Mouse (Mus musculus) heart, embryonic 11.5 days (tissue): ENCODE measurements at regions not wholly inside any gene's neighbourhood (a gene's known extent, or its start where the extent isn't known, plus 50 kb on each side); places are given as distances from the start of the nearest gene placed in this dataset.
A peak's percentile ranks its signal among the peaks of the same experiment; 100 is the strongest.

Source experiments
- ATAC-seq: fragments of 200-750 bp; cut with Nextera tagmentation; replicated peaks from 2 replicates; pipeline ENCODE4 v1.8.0; 2017; ENCODE audit warnings: moderate library complexity; ENCODE audit not compliant: insufficient number of reproducible peaks, low FRiP score, low TSS enrichment
- H3K27ac ChIP-seq: fragments of 300-500 bp; sonication (generic); 2 replicates; pipeline ENCODE4 v1.5.1; 2014; ENCODE audit warnings: mild to moderate bottlenecking, low read depth, low read length
- H3K27me3 ChIP-seq: fragments of 300-500 bp; sonication (generic); 2 replicates; pipeline ENCODE4 v1.6.1; 2014; ENCODE audit warnings: mild to moderate bottlenecking, low read length, mixed read lengths; ENCODE audit not compliant: control insufficient read depth, insufficient read depth
- H3K36me3 ChIP-seq: fragments of 300-500 bp; sonication (generic); 2 replicates; pipeline ENCODE4 v1.6.1; 2014; ENCODE audit warnings: mild to moderate bottlenecking, low read length, moderate library complexity, mixed read lengths; ENCODE audit not compliant: control insufficient read depth, insufficient read depth
- H3K4me1 ChIP-seq: fragments of 300-500 bp; sonication (generic); 2 replicates; pipeline ENCODE4 v1.6.1; 2014; ENCODE audit warnings: low read length; ENCODE audit not compliant: control insufficient read depth, insufficient read depth
- H3K4me2 ChIP-seq: fragments of 300-500 bp; sonication (generic); 2 replicates; pipeline ENCODE4 v1.6.1; 2014; ENCODE audit warnings: mild to moderate bottlenecking, moderate library complexity
- H3K4me3 ChIP-seq: fragments of 300-500 bp; sonication (generic); 2 replicates; pipeline ENCODE4 v1.5.1; 2014; ENCODE audit warnings: low read depth, low read length
- H3K9ac ChIP-seq: fragments of 300-500 bp; sonication (generic); 2 replicates; pipeline ENCODE4 v1.6.1; 2014; ENCODE audit warnings: mild to moderate bottlenecking, low read depth, low read length, moderate library complexity
- H3K9me3 ChIP-seq: fragments of 300-500 bp; sonication (generic); replicated peaks from 2 replicates; pipeline ENCODE4 v1.6.1; 2016; ENCODE audit warnings: low read length; ENCODE audit not compliant: control insufficient read depth
- WGBS: fragments of 180-500 bp; shearing (Covaris S2); extraction: QIAGEN DNeasy Blood & Tissue Kit; methylation state at CpG from one replicate; pipeline ENCODE4 v1.1.7; 2014; ENCODE audit not compliant: insufficient replicate concordance; 5-methylcytosine and 5-hydroxymethylcytosine counted together

GRCm38 (mm10) chr11:111582980-111583379 lies 517.0 kb downstream of the Kcnj2 start:
- no peaks in the 10 kb centered on the region for H3K9me3 ChIP-seq
- no peaks in the 10 kb centered on the region for H3K27me3 ChIP-seq
- no peak overlapping the region for H3K4me3 ChIP-seq
- no peak overlapping the region for H3K9ac ChIP-seq
- ATAC-seq, result no peak
- WGBS, result 67% methylated on average over 4 of the region's 4 CpGs
- no peaks in the 10 kb centered on the region for H3K4me1 ChIP-seq
- H3K27ac ChIP-seq, result no peak overlapping the region
- no peaks in the 10 kb centered on the region for H3K36me3 ChIP-seq
- no peak overlapping the region for H3K4me2 ChIP-seq

GRCm38 (mm10) chr11:111583606-111584005 lies 517.6 kb downstream of the Kcnj2 start:
- ATAC-seq, result no peak
- Histone ChIP-seq H3K4me2 (peak overlapping the region; percentile 37), H3K9ac (no peak overlapping the region), H3K4me3 (no peak overlapping the region), H3K9me3 (no peaks in the 10 kb centered on the region), H3K36me3 (no peaks in the 10 kb centered on the region), H3K27ac (no peak overlapping the region), H3K4me1 (no peaks in the 10 kb centered on the region), H3K27me3 (no peaks in the 10 kb centered on the region)
- 51% methylated on average over 13 of the region's 13 CpGs for WGBS

DNA sequence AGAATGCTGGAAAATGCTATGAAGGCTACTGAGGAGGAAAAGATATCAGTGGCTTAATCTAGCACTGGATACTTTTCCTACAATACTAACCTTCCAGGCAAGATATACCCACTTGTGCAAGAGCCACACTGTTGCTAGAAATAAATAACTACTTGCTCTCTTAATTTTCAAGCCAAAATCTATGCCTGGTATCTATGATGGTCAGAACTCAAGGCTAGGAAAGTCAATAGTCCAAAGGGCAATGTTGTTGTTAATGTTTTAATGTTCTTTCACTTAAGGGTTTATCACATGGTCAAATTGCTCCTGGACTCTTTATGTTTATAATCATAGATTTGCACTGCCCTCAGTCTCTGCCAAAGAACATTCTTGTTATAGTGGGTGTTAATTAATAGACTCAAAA lies 533.5 kb downstream of the Kcnj2 start:
- ATAC-seq, result no peak

DNA sequence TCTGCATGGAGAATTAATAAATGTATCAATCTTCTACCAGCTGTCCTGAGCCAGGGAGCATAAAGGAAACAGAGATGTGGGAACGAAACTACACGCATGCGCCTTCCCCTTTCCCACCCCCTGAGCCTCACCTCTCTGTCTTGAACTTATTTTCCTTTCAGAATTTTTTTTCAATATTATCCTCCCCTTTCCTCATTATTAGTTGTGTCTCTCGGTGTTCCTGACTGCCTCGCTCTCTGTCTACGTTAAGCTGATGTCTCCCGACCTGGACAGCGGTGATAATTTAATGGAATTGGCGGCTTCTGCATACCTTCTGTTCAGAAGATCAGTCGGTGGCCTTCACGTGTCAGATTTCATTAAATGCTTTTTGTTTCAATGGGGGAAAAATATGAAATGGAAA lies 539.2 kb downstream of the Kcnj2 start:
- WGBS, result 82% methylated on average over 11 of the region's 11 CpGs
- Histone ChIP-seq H3K27me3 (no peaks in the 10 kb centered on the region), H3K4me2 (no peak overlapping the region), H3K9me3 (no peaks in the 10 kb centered on the region), H3K27ac (no peak overlapping the region), H3K36me3 (no peaks in the 10 kb centered on the region), H3K9ac (no peak overlapping the region), H3K4me1 (no peaks in the 10 kb centered on the region), H3K4me3 (no peak overlapping the region)
- ATAC-seq, result no peak

More for the DNA sequence above, 533.5 kb downstream of the Kcnj2 start:
- no peak overlapping the region for H3K4me3 ChIP-seq
- no peak overlapping the region for H3K9ac ChIP-seq
- H3K27ac ChIP-seq, result no peak overlapping the region
- H3K4me1 ChIP-seq, result no peaks in the 10 kb centered on the region
- H3K27me3 ChIP-seq, result no peaks in the 10 kb centered on the region
- no peak overlapping the region for H3K4me2 ChIP-seq
- no peaks in the 10 kb centered on the region for H3K36me3 ChIP-seq
- H3K9me3 ChIP-seq, result no peaks in the 10 kb centered on the region

- WGBS, result 71% methylated on average over 5 of the region's 5 CpGs
Observed at GRCm38 (mm10) chr11:111610522-111611015, 544.6 kb downstream of the Kcnj2 start.

DNA sequence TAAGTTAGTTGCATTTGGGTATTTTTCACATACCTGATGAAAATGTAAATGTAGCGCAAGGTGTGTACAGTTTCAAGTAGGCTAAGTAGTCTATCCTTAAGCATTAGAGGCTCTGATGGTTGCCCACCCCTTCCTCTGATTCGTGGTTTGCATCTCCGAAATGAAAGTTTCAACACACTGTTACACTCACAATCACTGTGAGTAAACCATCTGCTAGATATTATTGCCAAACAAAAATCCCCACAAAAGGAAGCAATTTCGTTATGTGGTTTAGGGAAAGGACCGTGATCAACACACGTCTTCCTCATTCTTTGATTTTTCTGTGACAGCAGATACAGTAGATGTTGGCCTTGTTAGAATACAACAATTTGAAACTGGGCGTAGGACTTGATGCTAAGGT lies 577.6 kb downstream of the Kcnj2 start:
- Histone ChIP-seq H3K27ac (no peak overlapping the region), H3K4me1 (no peaks in the 10 kb centered on the region), H3K36me3 (no peaks in the 10 kb centered on the region), H3K27me3 (no peaks in the 10 kb centered on the region), H3K4me3 (no peak overlapping the region), H3K9me3 (no peaks in the 10 kb centered on the region), H3K4me2 (no peak overlapping the region), H3K9ac (no peak overlapping the region)
- 83% methylated on average over 7 of the region's 7 CpGs for WGBS
- ATAC-seq, result no peak

More at GRCm38 (mm10) chr11:111610522-111611015, 544.6 kb downstream of the Kcnj2 start:
- no peaks in the 10 kb centered on the region for H3K27me3 ChIP-seq
- ATAC-seq, result no peak
- H3K4me2 ChIP-seq, result no peak overlapping the region
- no peak overlapping the region for H3K4me3 ChIP-seq
- no peaks in the 10 kb centered on the region for H3K9me3 ChIP-seq
- H3K36me3 ChIP-seq, result no peaks in the 10 kb centered on the region
- H3K4me1 ChIP-seq, result no peaks in the 10 kb centered on the region
- no peak overlapping the region for H3K27ac ChIP-seq
- H3K9ac ChIP-seq, result no peak overlapping the region

DNA sequence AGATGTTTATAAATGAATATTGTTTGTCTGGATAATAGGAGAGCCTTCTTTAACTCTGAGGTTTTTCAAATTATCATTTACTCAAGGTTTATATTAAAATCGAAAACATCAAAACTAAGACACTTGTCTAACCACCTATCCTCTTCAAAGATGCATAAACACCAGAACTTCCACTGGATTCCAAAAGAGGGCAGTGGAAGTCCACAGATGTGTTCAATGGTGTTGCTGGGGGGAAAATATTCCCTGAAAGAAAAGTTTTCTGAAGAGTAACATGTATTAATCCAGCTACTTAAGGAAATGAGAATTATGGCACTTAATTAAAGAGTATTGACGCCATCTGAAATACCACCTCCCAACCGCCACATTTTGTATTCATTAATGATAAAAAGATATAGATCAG lies 586.9 kb downstream of the Kcnj2 start:
- no peak for ATAC-seq
- no peaks in the 10 kb centered on the region for H3K9me3 ChIP-seq
- no peaks in the 10 kb centered on the region for H3K4me1 ChIP-seq
- WGBS, result 54% methylated on average over 3 of the region's 3 CpGs
- H3K27me3 ChIP-seq, result no peaks in the 10 kb centered on the region
- no peak overlapping the region for H3K4me2 ChIP-seq
- H3K4me3 ChIP-seq, result no peak overlapping the region
- no peak overlapping the region for H3K27ac ChIP-seq
- H3K9ac ChIP-seq, result no peak overlapping the region
- no peaks in the 10 kb centered on the region for H3K36me3 ChIP-seq

DNA sequence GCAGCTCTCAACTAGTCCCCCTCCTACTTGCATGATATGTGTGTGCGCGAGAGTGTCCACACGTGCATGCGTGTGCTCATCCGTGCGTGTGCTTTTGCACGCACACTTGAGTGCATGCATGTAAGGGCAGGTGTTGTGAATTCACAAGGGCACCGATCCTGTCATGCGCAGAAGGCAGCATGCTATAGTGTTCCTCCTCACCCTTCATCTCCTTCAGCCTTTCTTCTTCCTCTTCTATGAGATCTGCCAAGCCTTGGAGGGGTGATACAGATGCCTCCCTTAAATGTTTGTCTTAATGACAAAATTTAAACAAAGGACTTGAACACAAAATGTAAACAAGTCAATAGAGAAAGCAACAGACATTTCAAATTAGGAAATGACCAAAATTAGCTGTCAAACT lies 591.8 kb downstream of the Kcnj2 start:
- H3K9me3 ChIP-seq, result no peaks in the 10 kb centered on the region
- H3K9ac ChIP-seq, result no peak overlapping the region
- H3K4me2 ChIP-seq, result no peak overlapping the region
- H3K4me1 ChIP-seq, result no peaks in the 10 kb centered on the region
- 95% methylated on average over 9 of the region's 9 CpGs for WGBS
- no peaks in the 10 kb centered on the region for H3K36me3 ChIP-seq
- no peak for ATAC-seq
- no peaks in the 10 kb centered on the region for H3K27me3 ChIP-seq
- no peak overlapping the region for H3K27ac ChIP-seq
- no peak overlapping the region for H3K4me3 ChIP-seq

- Histone ChIP-seq H3K9me3 (no peaks in the 10 kb centered on the region), H3K36me3 (no peaks in the 10 kb centered on the region), H3K27me3 (no peaks in the 10 kb centered on the region), H3K4me2 (no peak overlapping the region), H3K4me3 (no peak overlapping the region), H3K9ac (no peak overlapping the region), H3K4me1 (no peaks in the 10 kb centered on the region), H3K27ac (no peak overlapping the region)
- WGBS, result 70% methylated on average over 15 of the region's 15 CpGs
- no peak for ATAC-seq
Observed at GRCm38 (mm10) chr11:111658362-111659309, 592.7 kb downstream of the Kcnj2 start.
